ENCODE assay signal across 8 mouse cellular contexts in genomic region chr11:16592006-16592405, GRCm38 (mm10).
A peak's percentile ranks its signal among the peaks of the same experiment; 100 is the strongest.
DNase-seq lines count a peak whose midpoint lies in the region; ATAC-seq and TF ChIP-seq lines count a peak whose summit lies in the region.

No protein-coding gene starts in this region.

- H3K27ac ChIP-seq in intestine, embryonic 14.5 days (ENCODE audit: low read depth) = peak overlapping the region; percentile 67
- H3K27ac ChIP-seq in intestine, postnatal 0 days (ENCODE audit: low read depth, low read length) = no peak overlapping the region
- H3K27ac ChIP-seq in midbrain, embryonic 15.5 days = peak overlapping the region; percentile 39
- H3K27ac ChIP-seq in left cerebral cortex, adult 2 months = no peak overlapping the region; the same call in 1 of the 2 replicates

- no peak overlapping the region for H3K4me3 ChIP-seq in intestine, embryonic 14.5 days (ENCODE audit: low read depth, low read length)
- no peak overlapping the region for H3K4me3 ChIP-seq in intestine, postnatal 0 days (ENCODE audit: low read depth, low read length)
- no peak overlapping the region for H3K4me3 ChIP-seq in midbrain, embryonic 15.5 days
- H3K4me3 ChIP-seq in left cerebral cortex, adult 2 months = no peak overlapping the region

- intact Hi-C loops in left cerebral cortex, adult 2 months (cut with DNase I) = no loop called here

- H3K27me3 ChIP-seq in intestine, embryonic 14.5 days (replicated peaks; ENCODE audit: control insufficient read depth, insufficient read depth, low read length) = no peaks in the 10 kb centered on the region
- no peaks in the 10 kb centered on the region for H3K27me3 ChIP-seq in intestine, postnatal 0 days (replicated peaks; ENCODE audit: control insufficient read depth, insufficient read depth, low read length)
- no peaks in the 10 kb centered on the region for H3K27me3 ChIP-seq in midbrain, embryonic 15.5 days (replicated peaks)

- WGBS in intestine, embryonic 14.5 days = 53% methylated on average over 4 of the region's 4 CpGs
- 70% methylated on average over 4 of the region's 4 CpGs for WGBS in intestine, postnatal 0 days
- WGBS in midbrain, embryonic 15.5 days = 45% methylated on average over 4 of the region's 4 CpGs

- no peak overlapping the region for H3K4me2 ChIP-seq in intestine, embryonic 14.5 days (ENCODE audit: low read length)
- H3K4me2 ChIP-seq in intestine, postnatal 0 days (replicated peaks; ENCODE audit: low read depth) = no peak overlapping the region
- H3K4me2 ChIP-seq in midbrain, embryonic 15.5 days = no peak overlapping the region

- no peak for TF ChIP-seq CTCF in intestine, postnatal 0 days (IDR thresholded peaks at IDR 0.05; ENCODE audit: low read depth)
- TF ChIP-seq CTCF in left cerebral cortex, adult 2 months (IDR thresholded peaks at IDR 0.05) = no peak

- no peaks in the 10 kb centered on the region for H3K36me3 ChIP-seq in intestine, embryonic 14.5 days (ENCODE audit: control insufficient read depth, insufficient read depth, low read length)
- no peaks in the 10 kb centered on the region for H3K36me3 ChIP-seq in intestine, postnatal 0 days (ENCODE audit: control insufficient read depth, insufficient read depth)
- no peaks in the 10 kb centered on the region for H3K36me3 ChIP-seq in midbrain, embryonic 15.5 days (replicated peaks)

- no peak overlapping the region for H3K9ac ChIP-seq in intestine, embryonic 14.5 days (ENCODE audit: low read length)
- no peak overlapping the region for H3K9ac ChIP-seq in intestine, postnatal 0 days (ENCODE audit: low read depth, low read length)
- H3K9ac ChIP-seq in midbrain, embryonic 15.5 days = no peak overlapping the region

- H3K9me3 ChIP-seq in intestine, embryonic 14.5 days (ENCODE audit: control insufficient read depth, low read length) = no peaks in the 10 kb centered on the region
- no peaks in the 10 kb centered on the region for H3K9me3 ChIP-seq in intestine, postnatal 0 days (ENCODE audit: control insufficient read depth)
- H3K9me3 ChIP-seq in midbrain, embryonic 15.5 days = no peaks in the 10 kb centered on the region

- no peak for DNase-seq in intestine, embryonic 14.5 days (ENCODE audit: low spot score)
- peak; percentile 59 for DNase-seq in R1 (ENCODE audit: low read depth, low spot score)
- peak; percentile 9 for DNase-seq in heart, postnatal 4 days
- DNase-seq in left cerebral cortex, adult 2 months (ENCODE audit: extremely low spot score in 1 of 2, low spot score in 2 of 2) = no peak
- DNase-seq in spleen, postnatal 36 days (ENCODE audit: low spot score in 2 of 2) = no peak
- DNase-seq in layer of hippocampus, adult 11-12 months (ENCODE audit: low spot score) = no peak

- 0 out of 2 replicates have a peak, but pooled peaks have one; percentile 25 for ATAC-seq in intestine, embryonic 14.5 days (replicated peaks; ENCODE audit: low FRiP score, low TSS enrichment, low read depth)
- no peak for ATAC-seq in intestine, postnatal 0 days
- no peak for ATAC-seq in midbrain, embryonic 15.5 days (replicated peaks)

- H3K4me1 ChIP-seq in intestine, embryonic 14.5 days (replicated peaks; ENCODE audit: control insufficient read depth, insufficient read depth, low read length) = peaks cover 13% of the 10 kb centered on the region
- no peaks in the 10 kb centered on the region for H3K4me1 ChIP-seq in intestine, postnatal 0 days (replicated peaks; ENCODE audit: control insufficient read depth, insufficient read depth, low read length)
- H3K4me1 ChIP-seq in midbrain, embryonic 15.5 days = peaks cover 6% of the 10 kb centered on the region

Comparison
In these comparisons a context has a peak if more than half of its experiments do, and no peak if none do; other contexts are left out.
1. H3K27ac ChIP-seq: peak in intestine, embryonic 14.5 days (single experiment) and midbrain, embryonic 15.5 days (single experiment); none in intestine, postnatal 0 days (single experiment) and left cerebral cortex, adult 2 months (single experiment).
2. DNase-seq: peak in R1 (single experiment) and heart, postnatal 4 days (single experiment); none in intestine, embryonic 14.5 days (single experiment), left cerebral cortex, adult 2 months (0 of 2), spleen, postnatal 36 days (0 of 2) and layer of hippocampus, adult 11-12 months (single experiment).